Mouse (Mus musculus): ENCODE data around the gene Sult2a4. TPM values are rescaled to one million over a fixed set of nuclear protein-coding genes. Genes with fewer than 3 reads are reported as not detected.
"Not testable (repeated sequence)": the region's sequence is repeated elsewhere in the genome, so short reads cannot be mapped to it uniquely, and the experiment has no call there.

Gene Sult2a4
- not detected for total RNA-seq (2021)
- long read RNA-seq, experiment 1, result 0 reads
- long read RNA-seq, experiment 2, result 0 reads

DNA sequence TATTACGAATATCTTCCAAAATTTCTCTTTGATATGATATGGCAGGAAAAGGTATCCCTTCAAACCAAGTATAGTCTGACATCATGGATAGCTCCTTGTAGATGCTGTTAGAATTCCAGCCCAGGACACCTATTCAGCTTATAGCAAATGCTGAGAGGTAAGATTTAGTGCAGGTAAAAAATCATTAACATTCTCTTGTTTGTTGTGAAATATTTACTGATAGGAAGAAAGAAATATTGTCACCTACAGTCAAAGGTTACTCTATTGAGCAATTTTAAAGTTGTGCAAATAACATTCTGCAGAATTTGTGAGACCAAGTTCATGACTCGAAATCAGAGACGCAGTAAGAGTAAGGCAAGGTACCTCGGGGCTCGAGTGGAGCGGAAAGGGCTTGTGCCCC, at the start of gene Sult2a4:
Gene Sult2a4, minus strand, starts transcription at position 101 of the 400 bp plus-strand sequence.
- not testable (repeated sequence) for DNase-seq

DNA sequence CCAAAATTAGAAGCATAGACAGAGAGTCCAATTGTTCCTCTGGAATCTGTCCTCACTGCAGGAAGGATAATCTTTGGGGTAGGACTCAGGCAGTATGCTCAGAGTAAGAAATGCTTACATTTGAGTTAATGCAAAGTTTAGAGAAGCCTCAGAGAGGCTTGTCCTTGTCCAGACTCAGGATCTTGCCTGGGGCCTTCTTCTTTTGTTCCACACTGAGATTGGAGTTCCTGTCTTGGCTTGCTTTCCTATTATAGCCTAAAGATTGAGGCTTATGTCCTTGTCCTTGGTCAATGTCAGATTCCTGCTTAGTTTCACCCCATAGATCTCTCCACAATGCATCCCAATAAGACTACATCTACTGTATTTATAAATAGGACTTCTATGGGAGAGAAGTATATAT, 41.4 kb upstream of the Sult2a4 start:
- not testable (repeated sequence) for DNase-seq

DNA sequence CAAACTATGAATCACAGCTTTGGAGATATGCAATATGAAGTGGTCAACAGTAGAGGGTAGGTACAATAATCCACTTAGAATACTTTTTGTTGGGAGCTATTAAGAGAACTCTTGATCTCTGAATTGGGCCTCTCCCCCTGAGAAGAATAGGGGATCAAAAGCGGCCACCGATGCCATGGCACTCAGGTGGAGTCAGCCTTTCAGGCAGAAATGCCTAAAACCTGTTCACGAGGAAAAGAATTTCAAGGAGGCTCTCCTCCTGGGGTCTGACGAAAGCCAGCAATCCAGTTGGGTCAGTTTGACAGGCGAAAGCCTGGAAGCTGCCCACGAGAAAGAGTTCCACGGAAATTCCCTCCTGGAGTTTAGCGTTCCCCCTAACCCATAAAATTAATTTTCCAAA, 23.7 kb upstream of the Sult2a4 start:
- DNase-seq, result no peak

DNA sequence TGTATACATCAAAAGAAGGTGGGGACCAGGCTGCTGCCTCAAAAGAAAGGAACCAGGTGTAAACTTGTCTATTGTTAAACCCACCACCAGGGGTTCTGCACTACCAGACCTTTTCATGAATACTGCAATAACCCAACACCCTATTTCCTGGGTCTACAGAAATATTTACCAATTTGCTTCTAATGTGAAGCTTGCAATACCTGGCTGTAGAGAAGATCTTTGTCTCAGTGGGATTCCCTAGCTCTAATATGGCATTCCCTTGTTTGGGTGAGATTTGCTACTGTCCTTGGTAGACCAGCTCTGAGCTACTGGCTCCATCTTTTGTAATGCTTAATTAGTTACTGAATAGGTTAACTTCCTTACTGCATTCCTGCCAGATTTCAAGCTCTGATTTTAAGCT, 21.3 kb upstream of the Sult2a4 start:
- not testable (repeated sequence) for DNase-seq

Other genes starting within 250 kb of the Sult2a4 start
- not detected for gene Sult2a1, start 152.2 kb downstream of the Sult2a4 start, total RNA-seq (2021)
- not detected for gene Sult2a3, start 133.4 kb upstream of the Sult2a4 start, total RNA-seq (2021)

All from heart, adult 18-20 months (tissue).